Mouse (Mus musculus): ENCODE measurements around the gene Ddah1. TPM values are rescaled to one million over a fixed set of nuclear protein-coding genes. Genes with fewer than 3 reads are reported as not detected.

Ddah1 gene
- polyA plus RNA-seq, 1 experiment: 20.7 TPM

GRCm38 (mm10) chr3:145820938-145821337, 62.5 kb downstream of the Ddah1 start:
- no peak for DNase-seq
- 88% methylated on average over 2 of the region's 2 CpGs for WGBS
- H3K4me3 ChIP-seq (replicated peaks; ENCODE audit: extremely low read depth, low read depth, low read length): no peak overlapping the region
- peaks cover 9% of the 10 kb centered on the region for H3K4me1 ChIP-seq (ENCODE audit: control insufficient read depth, insufficient read depth, low read length)
- TF ChIP-seq CTCF (IDR thresholded peaks at IDR 0.05; ENCODE audit: insufficient read depth, low read length) (no peak), POLR2A (IDR thresholded peaks at IDR 0.05; ENCODE audit: borderline replicate concordance, extremely low read depth, low read depth, low read length) (no peak)

- no peak for DNase-seq
- 61% methylated on average over 4 of the region's 4 CpGs for WGBS
- no peak for TF ChIP-seq CTCF (IDR thresholded peaks at IDR 0.05; ENCODE audit: insufficient read depth, low read length)
- TF ChIP-seq POLR2A (IDR thresholded peaks at IDR 0.05; ENCODE audit: borderline replicate concordance, extremely low read depth, low read depth, low read length): no peak
- Histone ChIP-seq H3K4me1 (ENCODE audit: control insufficient read depth, insufficient read depth, low read length) (peaks cover 4% of the 10 kb centered on the region), H3K4me3 (replicated peaks; ENCODE audit: extremely low read depth, low read depth, low read length) (no peak overlapping the region)
Measured at GRCm38 (mm10) chr3:145822201-145822600, 63.7 kb downstream of the Ddah1 start.

GRCm38 (mm10) chr3:145823661-145824060, 65.2 kb downstream of the Ddah1 start:
- peaks cover 9% of the 10 kb centered on the region for H3K4me1 ChIP-seq (ENCODE audit: control insufficient read depth, insufficient read depth, low read length)
- H3K4me3 ChIP-seq (replicated peaks; ENCODE audit: extremely low read depth, low read depth, low read length): no peak overlapping the region
- no peak for DNase-seq
- WGBS: 78% methylated on average over 4 of the region's 4 CpGs
- no peak for TF ChIP-seq CTCF (IDR thresholded peaks at IDR 0.05; ENCODE audit: insufficient read depth, low read length)
- no peak for TF ChIP-seq POLR2A (IDR thresholded peaks at IDR 0.05; ENCODE audit: borderline replicate concordance, extremely low read depth, low read depth, low read length)

- Histone ChIP-seq H3K4me1 (ENCODE audit: control insufficient read depth, insufficient read depth, low read length) (peaks cover 9% of the 10 kb centered on the region), H3K4me3 (replicated peaks; ENCODE audit: extremely low read depth, low read depth, low read length) (no peak overlapping the region)
- TF ChIP-seq CTCF (IDR thresholded peaks at IDR 0.05; ENCODE audit: insufficient read depth, low read length) (no peak), POLR2A (IDR thresholded peaks at IDR 0.05; ENCODE audit: borderline replicate concordance, extremely low read depth, low read depth, low read length) (no peak)
- WGBS: 91% methylated on average over 11 of the region's 11 CpGs
- DNase-seq: no peak
Measured at GRCm38 (mm10) chr3:145825416-145826055, 67.1 kb downstream of the Ddah1 start.

DNA sequence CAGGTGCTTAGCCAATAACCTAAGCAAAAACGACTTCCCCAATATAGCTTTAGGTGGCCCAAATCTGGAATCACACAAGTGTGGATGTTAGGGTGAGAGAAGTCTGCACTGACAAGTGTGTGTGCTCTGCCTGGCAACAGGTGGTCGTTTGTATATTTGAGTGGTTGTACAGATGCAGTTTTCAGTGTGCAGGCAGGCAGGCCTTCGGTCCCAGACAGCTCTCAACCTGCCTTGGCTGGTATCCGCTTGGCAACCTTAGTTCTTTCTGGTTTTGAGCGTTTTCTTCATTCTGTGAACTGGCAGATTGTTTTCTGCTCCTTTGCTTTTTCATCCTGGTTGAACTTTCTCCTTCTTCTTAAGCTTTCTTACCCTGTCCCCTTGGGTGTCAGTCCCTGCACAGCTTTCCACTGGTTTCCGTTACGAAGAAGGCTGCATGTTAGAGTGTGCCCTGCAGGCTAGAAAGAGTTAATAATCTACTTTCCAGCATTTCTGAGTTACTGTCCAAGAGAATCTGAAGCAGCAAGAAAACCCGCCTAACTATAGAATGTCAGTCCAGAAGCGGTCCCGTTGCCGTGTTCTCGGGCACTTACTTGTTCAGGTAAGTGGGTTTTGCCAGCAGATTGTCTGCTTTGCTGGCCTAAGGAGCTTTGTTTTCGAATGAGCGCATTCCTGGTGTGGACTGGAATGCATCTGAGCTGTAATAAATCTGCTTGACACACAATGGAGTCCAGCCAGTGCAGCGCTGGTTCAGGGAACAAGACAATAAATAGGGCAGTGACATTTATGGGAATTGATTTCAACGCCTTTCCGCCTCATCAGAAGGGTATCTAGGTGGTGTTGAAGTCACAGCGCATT, 68.9 kb downstream of the Ddah1 start:
- TF ChIP-seq POLR2A (IDR thresholded peaks at IDR 0.05; ENCODE audit: borderline replicate concordance, extremely low read depth, low read depth, low read length): no peak
- TF ChIP-seq CTCF (IDR thresholded peaks at IDR 0.05; ENCODE audit: insufficient read depth, low read length): no peak
- 33% methylated on average over 18 of the region's 18 CpGs for WGBS
- peak; percentile 34 for DNase-seq
- H3K4me1 ChIP-seq (ENCODE audit: control insufficient read depth, insufficient read depth, low read length): peaks cover 9% of the 10 kb centered on the region
- no peak overlapping the region for H3K4me3 ChIP-seq (replicated peaks; ENCODE audit: extremely low read depth, low read depth, low read length)

GRCm38 (mm10) chr3:145828906-145829305, 70.4 kb downstream of the Ddah1 start:
- TF ChIP-seq CTCF (IDR thresholded peaks at IDR 0.05; ENCODE audit: insufficient read depth, low read length) (no peak), POLR2A (IDR thresholded peaks at IDR 0.05; ENCODE audit: borderline replicate concordance, extremely low read depth, low read depth, low read length) (no peak)
- WGBS: 67% methylated on average over 5 of the region's 5 CpGs
- peaks cover 9% of the 10 kb centered on the region for H3K4me1 ChIP-seq (ENCODE audit: control insufficient read depth, insufficient read depth, low read length)
- DNase-seq: no peak
- no peak overlapping the region for H3K4me3 ChIP-seq (replicated peaks; ENCODE audit: extremely low read depth, low read depth, low read length)

- Histone ChIP-seq H3K4me3 (replicated peaks; ENCODE audit: extremely low read depth, low read depth, low read length) (no peak overlapping the region), H3K4me1 (ENCODE audit: control insufficient read depth, insufficient read depth, low read length) (no peaks in the 10 kb centered on the region)
- TF ChIP-seq CTCF (IDR thresholded peaks at IDR 0.05; ENCODE audit: insufficient read depth, low read length) (no peak), POLR2A (IDR thresholded peaks at IDR 0.05; ENCODE audit: borderline replicate concordance, extremely low read depth, low read depth, low read length) (no peak)
- no peak for DNase-seq
- WGBS: 15% methylated on average over 8 of the region's 8 CpGs
Measured at GRCm38 (mm10) chr3:145833948-145834538, 75.6 kb downstream of the Ddah1 start.

DNA sequence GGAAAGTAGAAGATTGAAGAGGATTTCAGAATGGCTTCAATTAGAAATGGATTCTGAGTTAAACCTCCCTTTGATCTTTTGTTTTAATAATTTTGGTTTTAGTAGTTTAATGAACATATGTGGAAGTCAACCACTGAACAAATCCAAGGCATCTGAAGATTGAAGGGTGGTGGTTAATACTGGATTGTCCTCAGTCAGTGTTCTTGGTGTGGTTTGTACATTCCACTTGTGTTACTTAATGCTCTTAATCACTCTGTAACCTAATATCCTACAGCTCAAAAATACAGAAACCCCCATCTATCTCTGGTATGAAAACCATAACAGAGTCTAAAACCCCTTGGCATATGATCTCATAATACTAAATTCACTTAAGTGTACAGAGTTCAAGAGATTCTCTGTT, 79.8 kb downstream of the Ddah1 start:
- H3K4me3 ChIP-seq (replicated peaks; ENCODE audit: extremely low read depth, low read depth, low read length): no peak overlapping the region
- TF ChIP-seq POLR2A (IDR thresholded peaks at IDR 0.05; ENCODE audit: borderline replicate concordance, extremely low read depth, low read depth, low read length): no peak
- TF ChIP-seq CTCF (IDR thresholded peaks at IDR 0.05; ENCODE audit: insufficient read depth, low read length): no peak
- DNase-seq: no peak
- no peaks in the 10 kb centered on the region for H3K4me1 ChIP-seq (ENCODE audit: control insufficient read depth, insufficient read depth, low read length)

DNA sequence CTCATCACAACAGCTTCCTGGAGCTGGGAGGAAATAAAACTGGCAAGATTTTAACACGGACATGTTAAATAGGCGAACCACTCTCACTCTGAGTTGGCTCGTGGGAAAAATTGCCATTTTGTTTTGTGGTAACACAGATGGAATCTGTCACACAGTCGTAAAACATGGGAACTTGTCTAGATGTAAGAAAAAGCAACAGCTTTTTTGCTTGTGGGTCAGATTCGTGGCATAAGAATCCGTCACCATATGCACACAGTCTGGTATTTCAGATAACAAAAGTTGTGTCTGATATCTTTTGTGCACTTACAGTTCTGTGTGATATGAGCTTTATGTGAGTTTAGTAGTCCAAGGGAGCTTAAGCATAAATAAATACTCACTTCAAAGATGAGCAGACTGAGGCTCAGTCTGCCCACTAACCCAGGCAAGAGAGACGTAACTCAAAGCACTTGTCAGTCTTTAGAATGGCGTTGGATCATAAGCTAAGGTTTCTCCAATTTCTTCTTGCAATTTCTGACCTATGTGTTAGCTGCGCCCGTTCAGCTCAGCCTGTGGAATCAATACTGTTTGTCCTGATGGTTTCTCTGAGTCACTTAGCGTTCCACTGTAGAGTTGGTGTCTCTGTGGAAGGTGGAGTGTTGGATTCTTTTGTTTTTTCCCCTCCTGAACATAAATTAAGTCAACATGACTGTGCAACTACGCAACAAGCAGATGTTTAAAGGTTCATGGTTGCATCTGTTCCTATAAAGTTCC, 83.7 kb downstream of the Ddah1 start:
- TF ChIP-seq POLR2A (IDR thresholded peaks at IDR 0.05; ENCODE audit: borderline replicate concordance, extremely low read depth, low read depth, low read length) (no peak), CTCF (IDR thresholded peaks at IDR 0.05; ENCODE audit: insufficient read depth, low read length) (no peak)
- DNase-seq: no peak
- WGBS: 84% methylated on average over 12 of the region's 12 CpGs
- Histone ChIP-seq H3K4me3 (replicated peaks; ENCODE audit: extremely low read depth, low read depth, low read length) (no peak overlapping the region), H3K4me1 (ENCODE audit: control insufficient read depth, insufficient read depth, low read length) (no peaks in the 10 kb centered on the region)
